Mouse (Mus musculus) hindbrain, embryonic 15.5 days (tissue): ENCODE measurements at regions not wholly inside any gene's neighbourhood (a gene's known extent, or its start where the extent isn't known, plus 50 kb on each side); places are given as distances from the start of the nearest gene placed in this dataset.

ENCODE experiments used
- ATAC-seq: fragments of 200-750 bp; cut with Nextera tagmentation; 2 replicates; pipeline ENCODE4 v1.8.0; 2017; ENCODE audit warnings: low read depth, moderate number of reproducible peaks, moderate TSS enrichment; ENCODE audit not compliant: low FRiP score
- H3K27ac ChIP-seq: fragments of 300-500 bp; sonication (generic); replicated peaks from 2 replicates; pipeline ENCODE4 v1.5.1; 2015; ENCODE audit warnings: mild to moderate bottlenecking, inconsistent platforms
- H3K27me3 ChIP-seq: fragments of 300-500 bp; sonication (generic); 2 replicates; pipeline ENCODE4 v1.6.1; 2015; ENCODE audit warnings: control low read depth, inconsistent platforms
- H3K36me3 ChIP-seq: fragments of 300-500 bp; sonication (generic); 2 replicates; pipeline ENCODE4 v1.6.1; 2015; ENCODE audit warnings: control low read depth, inconsistent platforms
- H3K4me1 ChIP-seq: fragments of 300-500 bp; sonication (generic); replicated peaks from 2 replicates; pipeline ENCODE4 v1.6.1; 2015; ENCODE audit warnings: control low read depth, inconsistent platforms
- H3K4me2 ChIP-seq: fragments of 300-500 bp; sonication (generic); 2 replicates; pipeline ENCODE4 v1.6.1; 2015; ENCODE audit warnings: moderate library complexity, mild to moderate bottlenecking, inconsistent platforms
- H3K4me3 ChIP-seq: fragments of 300-500 bp; sonication (generic); 2 replicates; pipeline ENCODE4 v1.5.1; 2015; ENCODE audit warnings: mild to moderate bottlenecking, inconsistent platforms
- H3K9ac ChIP-seq: fragments of 300-500 bp; sonication (generic); 2 replicates; pipeline ENCODE4 v1.6.1; 2015; ENCODE audit warnings: inconsistent platforms
- H3K9me3 ChIP-seq: fragments of 300-500 bp; sonication (generic); 2 replicates; pipeline ENCODE4 v1.6.1; 2016; ENCODE audit warnings: control low read depth, inconsistent platforms
- WGBS: fragments of 180-500 bp; shearing (Covaris S2); methylation state at CpG from one replicate; pipeline ENCODE4 v1.1.7; 2015; 5-methylcytosine and 5-hydroxymethylcytosine counted together

GRCm38 (mm10) chr3:149273993-149274692, 283.8 kb upstream of the Adgrl2 start:
- Histone ChIP-seq H3K9me3 (no peaks in the 10 kb centered on the region), H3K4me1 (no peaks in the 10 kb centered on the region; the same call in 1 of the 2 replicates), H3K4me3 (no peak overlapping the region), H3K27ac (no peak overlapping the region), H3K9ac (no peak overlapping the region), H3K36me3 (no peaks in the 10 kb centered on the region), H3K27me3 (no peaks in the 10 kb centered on the region), H3K4me2 (peak overlapping the region; percentile 37)
- whole genome bisulfite sequencing, result 66% methylated on average over 12 of the region's 12 CpGs
- ATAC-seq, result no peak

GRCm38 (mm10) chr3:149270459-149270858, 280.1 kb upstream of the Adgrl2 start:
- Histone ChIP-seq H3K36me3 (no peaks in the 10 kb centered on the region), H3K9me3 (no peaks in the 10 kb centered on the region), H3K4me3 (no peak overlapping the region), H3K27me3 (no peaks in the 10 kb centered on the region), H3K9ac (no peak overlapping the region), H3K4me1 (no peaks in the 10 kb centered on the region; the same call in 1 of the 2 replicates), H3K4me2 (no peak overlapping the region), H3K27ac (no peak overlapping the region)
- ATAC-seq, result no peak

- no peaks in the 10 kb centered on the region for H3K36me3 ChIP-seq
- no peak for ATAC-seq
- WGBS, result 83% methylated on average over 3 of the region's 3 CpGs
- H3K27me3 ChIP-seq, result peaks cover 6% of the 10 kb centered on the region
- no peak overlapping the region for H3K9ac ChIP-seq
- no peaks in the 10 kb centered on the region for H3K9me3 ChIP-seq
- H3K4me3 ChIP-seq, result no peak overlapping the region
- 0 out of 2 replicates have a peak, but pooled peaks cover 10% of the 10 kb centered on the region for H3K4me1 ChIP-seq
- no peak overlapping the region for H3K4me2 ChIP-seq
- H3K27ac ChIP-seq, result no peak overlapping the region
Observed at GRCm38 (mm10) chr3:149262332-149262970, 272.1 kb upstream of the Adgrl2 start.

- no peak overlapping the region for H3K4me2 ChIP-seq
- no peak overlapping the region for H3K9ac ChIP-seq
- H3K27me3 ChIP-seq, result peaks cover 6% of the 10 kb centered on the region
- H3K36me3 ChIP-seq, result no peaks in the 10 kb centered on the region
- H3K4me3 ChIP-seq, result no peak overlapping the region
- no peak for ATAC-seq
- H3K9me3 ChIP-seq, result no peaks in the 10 kb centered on the region
- H3K27ac ChIP-seq, result no peak overlapping the region
- WGBS, result 95% methylated on average over 6 of the region's 6 CpGs
- H3K4me1 ChIP-seq, result peaks cover 13% of the 10 kb centered on the region
Observed at GRCm38 (mm10) chr3:149261764-149262163, 271.4 kb upstream of the Adgrl2 start.

- Histone ChIP-seq H3K4me1 (peaks cover 17% of the 10 kb centered on the region), H3K36me3 (no peaks in the 10 kb centered on the region), H3K9me3 (no peaks in the 10 kb centered on the region), H3K27ac (no peak overlapping the region), H3K27me3 (peaks cover 11% of the 10 kb centered on the region), H3K4me2 (no peak overlapping the region), H3K9ac (no peak overlapping the region), H3K4me3 (no peak overlapping the region)
- no peak for ATAC-seq
- 34% methylated on average over 6 of the region's 6 CpGs for WGBS
Observed at GRCm38 (mm10) chr3:149258826-149259225, 268.5 kb upstream of the Adgrl2 start.

- Histone ChIP-seq H3K4me3 (no peak overlapping the region), H3K4me2 (peak overlapping the region; percentile 9; the same call in 1 of the 2 replicates), H3K9ac (no peak overlapping the region), H3K36me3 (no peaks in the 10 kb centered on the region), H3K27me3 (peaks cover 12% of the 10 kb centered on the region), H3K9me3 (no peaks in the 10 kb centered on the region), H3K27ac (no peak overlapping the region), H3K4me1 (peaks cover 17% of the 10 kb centered on the region)
- 33% methylated on average over 9 of the region's 9 CpGs for WGBS
- no peak for ATAC-seq
Observed at GRCm38 (mm10) chr3:149256891-149257290, 266.5 kb upstream of the Adgrl2 start.

GRCm38 (mm10) chr3:149253080-149253479, 262.7 kb upstream of the Adgrl2 start:
- H3K36me3 ChIP-seq, result no peaks in the 10 kb centered on the region

GRCm38 (mm10) chr3:149252144-149252543, 261.8 kb upstream of the Adgrl2 start:
- no peaks in the 10 kb centered on the region for H3K9me3 ChIP-seq
- WGBS, result 29% methylated on average over 6 of the region's 6 CpGs
- peaks cover 10% of the 10 kb centered on the region; the same call in 1 of the 2 replicates for H3K27me3 ChIP-seq
- no peak overlapping the region for H3K9ac ChIP-seq
- no peak overlapping the region for H3K4me3 ChIP-seq
- no peaks in the 10 kb centered on the region for H3K36me3 ChIP-seq
- no peak for ATAC-seq
- H3K4me1 ChIP-seq, result peaks cover 13% of the 10 kb centered on the region
- no peak overlapping the region for H3K4me2 ChIP-seq
- H3K27ac ChIP-seq, result no peak overlapping the region

More at GRCm38 (mm10) chr3:149253080-149253479, 262.7 kb upstream of the Adgrl2 start:
- WGBS, result 88% methylated on average over 6 of the region's 6 CpGs
- Histone ChIP-seq H3K9me3 (no peaks in the 10 kb centered on the region), H3K4me2 (no peak overlapping the region), H3K4me3 (no peak overlapping the region), H3K27me3 (peaks cover 14% of the 10 kb centered on the region), H3K4me1 (peaks cover 8% of the 10 kb centered on the region), H3K27ac (no peak overlapping the region), H3K9ac (no peak overlapping the region)
- ATAC-seq, result no peak

GRCm38 (mm10) chr3:149247626-149247987, 257.3 kb upstream of the Adgrl2 start:
- peak; percentile 54 for ATAC-seq
- no peak overlapping the region for H3K27ac ChIP-seq
- peaks cover 9% of the 10 kb centered on the region; the same call in 1 of the 2 replicates for H3K4me1 ChIP-seq
- H3K4me2 ChIP-seq, result peak overlapping the region; percentile 31
- WGBS, result 41% methylated on average over 6 of the region's 6 CpGs
- H3K9me3 ChIP-seq, result no peaks in the 10 kb centered on the region
- no peaks in the 10 kb centered on the region for H3K36me3 ChIP-seq
- H3K4me3 ChIP-seq, result no peak overlapping the region
- H3K9ac ChIP-seq, result no peak overlapping the region
- 0 out of 2 replicates have a peak, but pooled peaks cover 4% of the 10 kb centered on the region for H3K27me3 ChIP-seq

- no peaks in the 10 kb centered on the region for H3K36me3 ChIP-seq
- peak overlapping the region; percentile 31 for H3K4me2 ChIP-seq
- no peak overlapping the region for H3K4me3 ChIP-seq
- 0 out of 2 replicates have a peak overlapping the region, but pooled peaks have one; percentile 15 for H3K27ac ChIP-seq
- no peaks in the 10 kb centered on the region for H3K9me3 ChIP-seq
- no peak overlapping the region for H3K9ac ChIP-seq
- 0 out of 2 replicates have a peak, but pooled peaks cover 4% of the 10 kb centered on the region for H3K27me3 ChIP-seq
- H3K4me1 ChIP-seq, result peaks cover 9% of the 10 kb centered on the region; the same call in 1 of the 2 replicates
- peak; percentile 27; the same call in 1 of the 2 replicates for ATAC-seq
- WGBS, result 40% methylated on average over 10 of the region's 10 CpGs
Observed at GRCm38 (mm10) chr3:149246935-149247625, 256.7 kb upstream of the Adgrl2 start.

- Histone ChIP-seq H3K4me1 (no peaks in the 10 kb centered on the region), H3K36me3 (no peaks in the 10 kb centered on the region), H3K4me2 (no peak overlapping the region), H3K4me3 (no peak overlapping the region), H3K27ac (no peak overlapping the region), H3K9ac (no peak overlapping the region), H3K27me3 (no peaks in the 10 kb centered on the region), H3K9me3 (no peaks in the 10 kb centered on the region)
- ATAC-seq, result no peak
- over 99% methylated on average over 3 of the region's 3 CpGs for WGBS
Observed at GRCm38 (mm10) chr3:149239664-149240063, 249.3 kb upstream of the Adgrl2 start.

- H3K27me3 ChIP-seq, result no peaks in the 10 kb centered on the region
- ATAC-seq, result no peak
- WGBS, result 79% methylated on average over 5 of the region's 5 CpGs
- H3K9me3 ChIP-seq, result no peaks in the 10 kb centered on the region
- no peak overlapping the region for H3K4me3 ChIP-seq
- H3K9ac ChIP-seq, result no peak overlapping the region
- no peaks in the 10 kb centered on the region for H3K36me3 ChIP-seq
- H3K27ac ChIP-seq, result no peak overlapping the region
- no peak overlapping the region for H3K4me2 ChIP-seq
- H3K4me1 ChIP-seq, result no peaks in the 10 kb centered on the region
Observed at GRCm38 (mm10) chr3:149238076-149238475, 247.7 kb upstream of the Adgrl2 start.
